Mouse (Mus musculus): ENCODE measurements at regions not wholly inside any gene's neighbourhood (a gene's known extent, or its start where the extent isn't known, plus 50 kb on each side); places are given as distances from the start of the nearest gene placed in this dataset.

- no peak for DNase-seq (ENCODE audit: low read depth, low spot score)
Observed at GRCm38 (mm10) chr2:106455972-106456371, 237.1 kb upstream of the Mpped2 start.

GRCm38 (mm10) chr2:106458003-106458402 is 235.1 kb upstream of the Mpped2 start:
- peak; percentile 47 for DNase-seq (ENCODE audit: low read depth, low spot score)

GRCm38 (mm10) chr2:106461021-106461420 is 232.0 kb upstream of the Mpped2 start:
- peak; percentile 26 for DNase-seq (ENCODE audit: low read depth, low spot score)

GRCm38 (mm10) chr2:106461490-106461889 is 231.6 kb upstream of the Mpped2 start:
- no peak for DNase-seq (ENCODE audit: low read depth, low spot score)

- DNase-seq (ENCODE audit: low read depth, low spot score): peak; percentile 34
Observed at GRCm38 (mm10) chr2:106461973-106462637, 231.0 kb upstream of the Mpped2 start.

GRCm38 (mm10) chr2:106465055-106465454 is 228.0 kb upstream of the Mpped2 start:
- no peak for DNase-seq (ENCODE audit: low read depth, low spot score)

- no peak for DNase-seq (ENCODE audit: low read depth, low spot score)
Observed at GRCm38 (mm10) chr2:106465831-106466230, 227.2 kb upstream of the Mpped2 start.

GRCm38 (mm10) chr2:106469196-106469595 is 223.9 kb upstream of the Mpped2 start:
- no peak for DNase-seq (ENCODE audit: low read depth, low spot score)

- DNase-seq (ENCODE audit: low read depth, low spot score): no peak
Observed at GRCm38 (mm10) chr2:106473458-106473857, 219.6 kb upstream of the Mpped2 start.

GRCm38 (mm10) chr2:106477991-106478390 is 215.1 kb upstream of the Mpped2 start:
- no peak for DNase-seq (ENCODE audit: low read depth, low spot score)

- no peak for DNase-seq (ENCODE audit: low read depth, low spot score)
Observed at GRCm38 (mm10) chr2:106487335-106488082, 205.6 kb upstream of the Mpped2 start.

- no peak for DNase-seq (ENCODE audit: low read depth, low spot score)
Observed at GRCm38 (mm10) chr2:106498735-106499134, 194.3 kb upstream of the Mpped2 start.

- DNase-seq (ENCODE audit: low read depth, low spot score): no peak
Observed at GRCm38 (mm10) chr2:106499227-106499928, 193.7 kb upstream of the Mpped2 start.

- DNase-seq (ENCODE audit: low read depth, low spot score): no peak
Observed at GRCm38 (mm10) chr2:106504933-106505420, 188.1 kb upstream of the Mpped2 start.

- DNase-seq (ENCODE audit: low read depth, low spot score): no peak
Observed at GRCm38 (mm10) chr2:106511889-106512288, 181.2 kb upstream of the Mpped2 start.

- DNase-seq (ENCODE audit: low read depth, low spot score): no peak
Observed at GRCm38 (mm10) chr2:106512338-106513024, 180.6 kb upstream of the Mpped2 start.

GRCm38 (mm10) chr2:106513025-106513386 is 180.1 kb upstream of the Mpped2 start:
- no peak for DNase-seq (ENCODE audit: low read depth, low spot score)

GRCm38 (mm10) chr2:106517224-106517623 is 175.8 kb upstream of the Mpped2 start:
- DNase-seq (ENCODE audit: low read depth, low spot score): no peak

- DNase-seq (ENCODE audit: low read depth, low spot score): no peak
Observed at GRCm38 (mm10) chr2:106522961-106523360, 170.1 kb upstream of the Mpped2 start.

- DNase-seq (ENCODE audit: low read depth, low spot score): peak; percentile 55
Observed at GRCm38 (mm10) chr2:106527008-106527407, 166.1 kb upstream of the Mpped2 start.

- no peak for DNase-seq (ENCODE audit: low read depth, low spot score)
Observed at GRCm38 (mm10) chr2:106529247-106529646, 163.8 kb upstream of the Mpped2 start.

GRCm38 (mm10) chr2:106529746-106530145 is 163.3 kb upstream of the Mpped2 start:
- DNase-seq (ENCODE audit: low read depth, low spot score): no peak
